Mouse (Mus musculus): ENCODE measurements around the gene Tmem121. TPM values are rescaled to one million over a fixed set of nuclear protein-coding genes. Genes with fewer than 3 reads are reported as not detected.

The Tmem121 gene
- polyA plus RNA-seq, 1 experiment from 2014 or later: 5.8 TPM

- Histone ChIP-seq H3K27me3 (ENCODE audit: control insufficient read depth, insufficient read depth, low read depth, low read length) (no peaks in the 10 kb centered on the region), H3K4me3 (ENCODE audit: low read length) (no peak overlapping the region), H3K4me2 (ENCODE audit: low read depth, low read length) (no peak overlapping the region), H3K36me3 (ENCODE audit: control insufficient read depth, insufficient read depth, low read length) (no peaks in the 10 kb centered on the region), H3K9me3 (ENCODE audit: control insufficient read depth, low read length) (no peaks in the 10 kb centered on the region), H3K27ac (ENCODE audit: low read length) (no peak overlapping the region), H3K9ac (ENCODE audit: low read length) (no peak overlapping the region), H3K4me1 (replicated peaks; ENCODE audit: control insufficient read depth, insufficient read depth, low read length) (no peaks in the 10 kb centered on the region)
- WGBS: 85% methylated on average over 17 of the region's 18 CpGs
- ATAC-seq (ENCODE audit: low read depth): no peak
Measured at GRCm38 (mm10) chr12:113176960-113177725, 8.6 kb upstream of the Tmem121 start.

DNA sequence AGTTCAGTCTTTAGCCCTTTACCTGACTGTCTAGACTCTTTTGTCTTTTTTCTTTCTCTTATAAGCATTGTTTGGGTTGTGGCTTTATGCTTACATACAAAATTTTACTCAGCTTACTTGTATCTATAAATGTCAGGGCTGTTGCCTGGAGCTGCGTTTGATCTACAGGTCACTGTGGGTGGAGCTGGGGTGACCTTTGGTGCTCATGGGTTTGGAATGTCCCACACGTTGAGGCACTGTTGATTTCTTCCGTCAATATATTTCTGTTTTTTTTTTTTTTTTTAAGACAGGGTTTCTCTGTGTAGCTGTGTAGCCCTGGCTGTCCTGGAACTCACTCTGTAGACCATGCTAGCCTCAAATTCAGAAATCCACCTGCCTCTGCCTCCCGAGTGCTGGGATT lies 4.7 kb upstream of the Tmem121 start:
- Histone ChIP-seq H3K9ac (ENCODE audit: low read length) (no peak overlapping the region), H3K27ac (ENCODE audit: low read length) (no peak overlapping the region), H3K9me3 (ENCODE audit: control insufficient read depth, low read length) (no peaks in the 10 kb centered on the region), H3K4me3 (ENCODE audit: low read length) (no peak overlapping the region), H3K4me2 (ENCODE audit: low read depth, low read length) (no peak overlapping the region), H3K27me3 (ENCODE audit: control insufficient read depth, insufficient read depth, low read depth, low read length) (no peaks in the 10 kb centered on the region; the same call in 1 of the 2 replicates), H3K36me3 (ENCODE audit: control insufficient read depth, insufficient read depth, low read length) (no peaks in the 10 kb centered on the region), H3K4me1 (replicated peaks; ENCODE audit: control insufficient read depth, insufficient read depth, low read length) (peaks cover 5% of the 10 kb centered on the region)
- 40% methylated on average over 4 of the region's 4 CpGs for WGBS
- no peak for ATAC-seq (ENCODE audit: low read depth)

DNA sequence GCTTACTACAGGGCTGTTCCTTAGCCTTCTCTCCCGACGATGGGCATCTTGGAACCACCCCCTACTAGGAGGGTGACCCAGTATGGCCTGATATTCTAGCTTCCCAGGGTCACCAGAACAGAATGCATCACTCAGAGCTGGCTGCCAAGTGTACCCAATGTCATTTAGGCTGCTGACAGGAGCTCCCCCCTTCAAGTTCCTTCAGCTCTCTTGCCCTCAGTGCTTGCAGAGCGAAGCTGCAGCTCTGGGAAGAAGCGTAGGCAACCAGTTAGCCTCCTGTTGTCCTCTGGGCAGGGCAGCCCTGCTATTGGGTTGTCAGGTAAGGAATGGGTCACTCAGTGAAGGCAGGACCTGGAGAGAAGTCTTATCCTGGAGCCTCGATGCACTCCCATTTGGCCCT lies 785 bp upstream of the Tmem121 start:
- H3K27me3 ChIP-seq (ENCODE audit: control insufficient read depth, insufficient read depth, low read depth, low read length): peaks cover 19% of the 10 kb centered on the region; the same call in 1 of the 2 replicates

DNA sequence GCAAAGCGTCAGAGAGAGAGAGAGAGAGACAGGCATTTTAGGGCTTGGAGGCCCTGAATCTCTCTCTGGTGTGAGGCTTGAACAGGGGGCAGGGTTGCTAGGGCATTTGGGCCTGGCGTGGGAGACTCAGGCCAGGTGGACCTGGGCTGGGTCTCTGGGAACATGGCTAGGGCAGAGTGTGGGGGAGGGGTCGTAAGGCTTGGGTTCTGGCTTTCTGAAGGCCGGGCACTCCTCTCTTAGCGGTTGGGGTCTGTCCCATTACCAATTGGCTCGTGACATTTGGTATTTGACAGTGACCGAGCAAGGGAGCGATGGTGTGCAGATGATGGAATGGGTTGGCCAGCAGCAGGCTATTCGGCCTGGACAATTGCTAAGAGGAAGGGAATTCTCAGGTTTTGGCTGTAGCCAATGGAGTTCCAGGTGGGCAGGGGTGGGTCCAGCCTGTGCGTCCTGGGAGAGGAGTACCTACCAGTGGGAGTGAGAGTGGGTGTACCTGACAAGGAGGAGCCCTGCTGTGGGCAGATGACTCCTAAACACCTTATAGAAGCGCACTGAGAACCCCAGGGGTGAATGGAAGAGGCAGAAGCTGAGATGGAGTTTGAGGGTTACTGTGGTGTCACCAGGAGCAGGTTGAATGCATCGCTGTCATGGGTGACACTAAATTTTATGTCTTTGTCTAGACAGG lies 738 bp downstream of the Tmem121 start:
- Histone ChIP-seq H3K27me3 (ENCODE audit: control insufficient read depth, insufficient read depth, low read depth, low read length) (peaks cover 19% of the 10 kb centered on the region; the same call in 1 of the 2 replicates), H3K27ac (ENCODE audit: low read length) (no peak overlapping the region), H3K9me3 (ENCODE audit: control insufficient read depth, low read length) (no peaks in the 10 kb centered on the region), H3K36me3 (ENCODE audit: control insufficient read depth, insufficient read depth, low read length) (no peaks in the 10 kb centered on the region; the same call in 1 of the 2 replicates), H3K4me2 (ENCODE audit: low read depth, low read length) (peak overlapping the region; percentile 95), H3K9ac (ENCODE audit: low read length) (peak overlapping the region; percentile 69), H3K4me1 (replicated peaks; ENCODE audit: control insufficient read depth, insufficient read depth, low read length) (peaks cover 25% of the 10 kb centered on the region), H3K4me3 (ENCODE audit: low read length) (peak overlapping the region; percentile 67)
- ATAC-seq (ENCODE audit: low read depth): no peak
- 43% methylated on average over 12 of the region's 12 CpGs for WGBS

More for the DNA sequence above, 785 bp upstream of the Tmem121 start:
- no peaks in the 10 kb centered on the region; the same call in 1 of the 2 replicates for H3K36me3 ChIP-seq (ENCODE audit: control insufficient read depth, insufficient read depth, low read length)
- no peaks in the 10 kb centered on the region for H3K9me3 ChIP-seq (ENCODE audit: control insufficient read depth, low read length)
- no peak overlapping the region for H3K27ac ChIP-seq (ENCODE audit: low read length)
- ATAC-seq (ENCODE audit: low read depth): no peak
- H3K4me1 ChIP-seq (replicated peaks; ENCODE audit: control insufficient read depth, insufficient read depth, low read length): peaks cover 25% of the 10 kb centered on the region
- no peak overlapping the region for H3K4me2 ChIP-seq (ENCODE audit: low read depth, low read length)
- no peak overlapping the region; the same call in 1 of the 2 replicates for H3K4me3 ChIP-seq (ENCODE audit: low read length)
- 55% methylated on average over 5 of the region's 5 CpGs for WGBS
- H3K9ac ChIP-seq (ENCODE audit: low read length): no peak overlapping the region

DNA sequence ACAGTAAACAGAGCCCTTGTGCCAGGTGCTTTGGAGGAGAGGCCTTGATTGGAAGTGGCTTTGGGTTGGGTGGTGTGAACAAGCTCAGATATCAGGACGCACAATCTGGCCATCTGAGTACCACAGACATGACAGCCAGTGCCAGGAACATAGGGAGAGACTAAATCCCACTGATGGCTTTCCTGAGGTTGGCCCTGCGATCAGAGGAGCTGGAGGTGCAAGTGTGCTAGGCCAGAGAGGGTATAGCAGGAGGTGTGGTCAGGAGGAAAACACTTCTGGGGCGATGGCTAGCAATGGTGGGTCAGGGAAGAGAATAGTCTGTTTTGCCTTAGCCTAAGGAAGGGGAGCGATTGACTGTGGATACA lies 1.3 kb downstream of the Tmem121 start:
- ATAC-seq (ENCODE audit: low read depth): no peak
- H3K4me3 ChIP-seq (ENCODE audit: low read length): peak overlapping the region; percentile 45; the same call in 1 of the 2 replicates
- H3K9me3 ChIP-seq (ENCODE audit: control insufficient read depth, low read length): no peaks in the 10 kb centered on the region
- no peaks in the 10 kb centered on the region; the same call in 1 of the 2 replicates for H3K36me3 ChIP-seq (ENCODE audit: control insufficient read depth, insufficient read depth, low read length)
- H3K4me1 ChIP-seq (replicated peaks; ENCODE audit: control insufficient read depth, insufficient read depth, low read length): peaks cover 25% of the 10 kb centered on the region
- no peak overlapping the region for H3K27ac ChIP-seq (ENCODE audit: low read length)
- H3K9ac ChIP-seq (ENCODE audit: low read length): no peak overlapping the region
- 42% methylated on average over 4 of the region's 4 CpGs for WGBS
- H3K4me2 ChIP-seq (ENCODE audit: low read depth, low read length): peak overlapping the region; percentile 77
- H3K27me3 ChIP-seq (ENCODE audit: control insufficient read depth, insufficient read depth, low read depth, low read length): peaks cover 19% of the 10 kb centered on the region; the same call in 1 of the 2 replicates

DNA sequence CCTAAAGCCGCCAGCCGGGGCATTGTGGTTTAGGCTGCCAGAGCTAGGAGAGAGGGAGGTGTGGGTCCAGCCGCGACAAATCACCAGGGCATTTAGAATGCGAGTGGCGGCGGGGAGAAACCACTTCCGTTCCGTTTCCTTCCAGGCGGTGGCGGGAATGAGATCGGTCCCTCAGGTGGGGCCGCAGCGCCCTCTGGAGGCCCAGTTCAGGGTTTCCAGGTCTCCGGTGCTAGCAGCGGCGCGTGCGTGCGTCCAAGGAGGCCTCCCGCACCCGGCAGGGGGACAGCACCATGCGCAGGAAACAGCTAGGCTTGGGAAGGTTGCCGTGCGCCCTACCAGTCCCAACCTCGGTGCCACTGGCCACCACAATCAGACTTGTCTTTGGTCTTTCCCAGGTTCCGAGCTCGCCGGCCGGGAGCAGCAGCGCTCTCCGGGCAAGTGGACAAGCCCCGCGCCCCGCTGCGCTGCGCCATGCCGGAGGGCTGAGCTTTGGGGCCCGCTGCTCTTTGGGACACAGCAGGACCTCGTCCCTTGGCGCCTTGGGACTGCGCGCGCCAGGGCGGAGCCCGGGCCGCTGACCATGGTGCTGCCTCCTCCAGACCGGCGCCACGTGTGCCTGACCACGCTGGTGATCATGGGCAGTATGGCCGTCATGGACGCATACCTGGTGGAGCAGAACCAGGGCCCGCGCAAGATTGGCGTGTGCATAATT lies 2.0 kb downstream of the Tmem121 start:
- Histone ChIP-seq H3K27me3 (ENCODE audit: control insufficient read depth, insufficient read depth, low read depth, low read length) (peaks cover 19% of the 10 kb centered on the region; the same call in 1 of the 2 replicates), H3K4me3 (ENCODE audit: low read length) (peak overlapping the region; percentile 45), H3K9me3 (ENCODE audit: control insufficient read depth, low read length) (no peaks in the 10 kb centered on the region), H3K4me2 (ENCODE audit: low read depth, low read length) (peak overlapping the region; percentile 77), H3K4me1 (replicated peaks; ENCODE audit: control insufficient read depth, insufficient read depth, low read length) (peaks cover 25% of the 10 kb centered on the region), H3K27ac (ENCODE audit: low read length) (no peak overlapping the region), H3K9ac (ENCODE audit: low read length) (peak overlapping the region; percentile 32; the same call in 1 of the 2 replicates), H3K36me3 (ENCODE audit: control insufficient read depth, insufficient read depth, low read length) (no peaks in the 10 kb centered on the region; the same call in 1 of the 2 replicates)
- ATAC-seq (ENCODE audit: low read depth): peak; percentile 84
- 3% methylated on average over 55 of the region's 56 CpGs for WGBS

DNA sequence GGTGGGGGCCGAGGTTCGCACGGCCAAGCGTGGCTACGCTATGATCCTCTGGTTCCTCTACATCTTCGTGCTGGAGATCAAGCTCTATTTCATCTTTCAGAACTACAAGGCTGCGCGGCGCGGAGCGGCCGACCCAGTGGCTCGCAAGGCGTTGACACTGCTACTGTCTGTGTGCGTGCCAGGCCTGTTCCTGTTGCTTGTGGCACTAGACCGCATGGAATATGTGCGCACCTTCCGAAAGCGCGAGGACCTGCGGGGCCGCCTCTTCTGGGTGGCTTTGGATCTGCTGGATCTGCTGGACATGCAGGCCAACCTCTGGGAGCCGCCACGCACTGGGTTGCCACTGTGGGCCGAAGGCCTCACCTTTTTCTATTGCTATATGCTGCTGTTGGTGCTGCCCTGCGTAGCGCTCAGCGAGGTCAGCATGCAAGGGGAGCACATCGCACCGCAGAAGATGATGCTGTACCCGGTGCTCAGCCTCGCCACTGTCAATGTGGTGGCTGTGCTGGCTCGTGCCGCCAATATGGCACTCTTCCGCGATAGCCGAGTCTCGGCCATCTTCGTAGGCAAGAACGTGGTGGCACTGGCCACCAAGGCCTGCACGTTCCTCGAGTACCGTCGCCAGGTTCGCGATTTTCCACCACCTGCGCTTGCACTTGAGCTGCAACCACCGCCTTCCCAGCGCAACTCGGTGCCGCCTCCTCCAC lies 2.8 kb downstream of the Tmem121 start:
- Histone ChIP-seq H3K27ac (ENCODE audit: low read length) (no peak overlapping the region), H3K9me3 (ENCODE audit: control insufficient read depth, low read length) (no peaks in the 10 kb centered on the region), H3K9ac (ENCODE audit: low read length) (no peak overlapping the region), H3K4me2 (ENCODE audit: low read depth, low read length) (no peak overlapping the region), H3K27me3 (ENCODE audit: control insufficient read depth, insufficient read depth, low read depth, low read length) (peaks cover 19% of the 10 kb centered on the region; the same call in 1 of the 2 replicates), H3K4me3 (ENCODE audit: low read length) (no peak overlapping the region), H3K4me1 (replicated peaks; ENCODE audit: control insufficient read depth, insufficient read depth, low read length) (peaks cover 25% of the 10 kb centered on the region), H3K36me3 (ENCODE audit: control insufficient read depth, insufficient read depth, low read length) (no peaks in the 10 kb centered on the region; the same call in 1 of the 2 replicates)
- 80% methylated on average over 51 of the region's 51 CpGs for WGBS
- ATAC-seq (ENCODE audit: low read depth): no peak

- no peak overlapping the region for H3K27ac ChIP-seq (ENCODE audit: low read length)
- H3K4me3 ChIP-seq (ENCODE audit: low read length): no peak overlapping the region
- no peak overlapping the region for H3K4me2 ChIP-seq (ENCODE audit: low read depth, low read length)
- 31% methylated on average over 2 of the region's 2 CpGs for WGBS
- no peak overlapping the region for H3K9ac ChIP-seq (ENCODE audit: low read length)
- ATAC-seq (ENCODE audit: low read depth): no peak
- H3K36me3 ChIP-seq (ENCODE audit: control insufficient read depth, insufficient read depth, low read length): no peaks in the 10 kb centered on the region; the same call in 1 of the 2 replicates
- H3K9me3 ChIP-seq (ENCODE audit: control insufficient read depth, low read length): no peaks in the 10 kb centered on the region
- H3K27me3 ChIP-seq (ENCODE audit: control insufficient read depth, insufficient read depth, low read depth, low read length): peaks cover under 1% of the 10 kb centered on the region; the same call in 1 of the 2 replicates
- no peaks in the 10 kb centered on the region for H3K4me1 ChIP-seq (replicated peaks; ENCODE audit: control insufficient read depth, insufficient read depth, low read length)
Measured at GRCm38 (mm10) chr12:113193423-113193822, 7.7 kb downstream of the Tmem121 start.

Data from lung, embryonic 16.5 days (tissue).